Mouse (Mus musculus) layer of hippocampus, adult 2 months (tissue): ENCODE measurements around the gene Krtap13-1. TPM values are rescaled to one million over a fixed set of nuclear protein-coding genes. Genes with fewer than 3 reads are reported as not detected.
"Not testable (repeated sequence)": the region's sequence is repeated elsewhere in the genome, so short reads cannot be mapped to it uniquely, and the experiment has no call there.

Experiments used
- DNase-seq, 2 experiments: peaks; one replicate each; pipeline ENCODE4 v3.0.0; 2022; ENCODE audit warnings: low spot score in 2 of 2
- H3K27ac ChIP-seq: fragments of 200-600 bp; 2 replicates; pipeline ENCODE4 v1.8.1; 2022
- H3K4me3 ChIP-seq: fragments of 200-600 bp; 2 replicates; pipeline ENCODE4 v1.8.1; 2022; ENCODE audit warnings: mild to moderate bottlenecking
- CTCF ChIP-seq: fragments of 200-600 bp; conservative IDR thresholded peaks from 2 replicates; pipeline ENCODE4 v1.8.1; 2022; ENCODE audit warnings: antibody characterized with exemption, mild to moderate bottlenecking, moderate library complexity
- long read RNA-seq, 2 experiments: library from polyadenylated mRNA; stranded (forward); transcript quantifications; one replicate each; pipeline ENCODE4 v2.0.0; 2021; ENCODE audit warnings: borderline mapping rate in 2 of 2
- total RNA-seq, 2 experiments: library from RNA; stranded (reverse); gene quantifications; 2 replicates each; pipeline ENCODE4 v1.2.3; 2021

Krtap13-1 gene
- not detected for total RNA-seq
- long read RNA-seq, experiment 1 = 0 reads
- long read RNA-seq, experiment 2 = 0 reads

- H3K4me3 ChIP-seq = no peak within 1 kb of the TSS
- no peak within 1 kb of the TSS for H3K27ac ChIP-seq
- TF ChIP-seq CTCF = no peak
- peak in 1 of 2 experiments; percentile 9 for DNase-seq
Measured at GRCm38 (mm10) chr16:88728812-88729275, at the start of gene Krtap13-1. Gene Krtap13-1, plus strand, starts transcription at chr16:88728862.

GRCm38 (mm10) chr16:88679099-88679498 is 49.6 kb upstream of the Krtap13-1 start:
- DNase-seq = no peak
- no peak for TF ChIP-seq CTCF
- Histone ChIP-seq H3K27ac (no peak overlapping the region), H3K4me3 (no peak overlapping the region)

DNA sequence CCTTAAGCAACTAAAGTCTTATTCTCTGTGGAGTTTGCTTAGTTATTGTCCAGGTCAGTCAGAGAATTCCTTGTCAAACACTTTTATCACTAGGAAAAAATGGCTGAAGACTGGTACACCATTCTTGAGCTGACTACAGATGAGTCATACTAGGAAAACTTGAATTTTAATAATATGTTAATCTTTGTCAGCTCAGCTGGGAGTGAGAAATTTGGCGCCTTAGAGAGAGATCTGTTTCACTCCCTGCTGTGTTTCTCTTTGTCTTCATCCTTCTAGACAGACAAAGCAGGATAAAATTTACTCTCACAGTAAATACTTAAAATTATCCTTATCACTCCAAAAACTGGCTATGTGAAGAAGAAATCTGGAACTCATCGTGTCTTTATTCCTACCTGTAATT is 47.4 kb upstream of the Krtap13-1 start:
- DNase-seq = peak in 1 of 2 experiments; percentile 1
- H3K4me3 ChIP-seq = no peak overlapping the region
- no peak overlapping the region for H3K27ac ChIP-seq
- no peak for TF ChIP-seq CTCF

DNA sequence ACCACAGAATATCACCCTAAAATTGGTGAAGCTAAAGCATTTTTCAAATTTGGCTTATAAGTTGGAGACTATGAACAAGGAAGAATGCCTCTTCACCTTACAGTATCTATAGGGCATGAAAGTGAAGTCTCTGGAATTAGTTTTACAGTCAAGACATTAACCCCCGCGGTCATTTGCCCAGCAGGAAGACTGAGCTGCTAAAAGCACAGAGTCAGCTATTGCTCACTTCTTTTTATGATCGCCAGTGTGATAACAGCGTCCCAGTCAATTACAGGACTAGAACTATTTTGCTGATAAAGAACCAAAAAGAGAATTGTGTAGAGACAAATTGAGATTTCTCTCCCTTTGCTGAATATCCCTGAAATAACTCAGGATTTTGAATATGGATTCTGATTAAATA is 32.4 kb upstream of the Krtap13-1 start:
- Histone ChIP-seq H3K4me3 (no peak overlapping the region), H3K27ac (no peak overlapping the region)
- no peak for DNase-seq
- TF ChIP-seq CTCF = no peak

GRCm38 (mm10) chr16:88701072-88701864 is 27.4 kb upstream of the Krtap13-1 start:
- no peak for DNase-seq
- no peak for TF ChIP-seq CTCF
- Histone ChIP-seq H3K27ac (no peak overlapping the region), H3K4me3 (no peak overlapping the region)

DNA sequence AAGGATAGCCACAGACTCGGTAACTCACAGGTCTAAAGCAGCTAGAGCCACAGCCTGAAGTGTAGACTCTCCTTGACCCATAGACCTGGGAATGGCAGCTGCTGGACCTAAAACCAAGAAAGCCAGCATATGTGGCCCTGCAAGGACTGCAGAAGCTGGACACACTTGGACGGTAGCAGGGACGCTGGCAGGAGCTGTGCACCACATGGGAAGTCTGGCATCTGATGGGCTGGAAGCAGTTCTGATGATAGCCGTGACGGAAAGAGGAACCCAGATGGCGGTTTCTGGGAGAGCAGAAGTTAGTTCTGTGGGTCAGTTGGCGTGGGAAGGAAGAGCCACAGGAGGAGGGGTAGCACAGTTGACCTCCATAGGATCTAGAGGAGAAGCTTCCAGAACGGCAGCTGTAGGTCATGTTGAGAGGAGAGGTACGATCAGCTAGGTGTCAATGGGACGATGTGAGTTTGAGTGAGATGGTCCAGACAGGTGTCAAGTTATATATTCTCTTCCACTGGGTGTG is 21.1 kb upstream of the Krtap13-1 start, which contains the start of gene 2310061N02Rik:
2310061N02Rik (minus strand) TSS at position 467 of the 517 bp plus-strand sequence.
- H3K27ac ChIP-seq = no peak within 1 kb of the TSS
- H3K4me3 ChIP-seq = no peak within 1 kb of the TSS
- no peak for TF ChIP-seq CTCF
- DNase-seq = no peak

DNA sequence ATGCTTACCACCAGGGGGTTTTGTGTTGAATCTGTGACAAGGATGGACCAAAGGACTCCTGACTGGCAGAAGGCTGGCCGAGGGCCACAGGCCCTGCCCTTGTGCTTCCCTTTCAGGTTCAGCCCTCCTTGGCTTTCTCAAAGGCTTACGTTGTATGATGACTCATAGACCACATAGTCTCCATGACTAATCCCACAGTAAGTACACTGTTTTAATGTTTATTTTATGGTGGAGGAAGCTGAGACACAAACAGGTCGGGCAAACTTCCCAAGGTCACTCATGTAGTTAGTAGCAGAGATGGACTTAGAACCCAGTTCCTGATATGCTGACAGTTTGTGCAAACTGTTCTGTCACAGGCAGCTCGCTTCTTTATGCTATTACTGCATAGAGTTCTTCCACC is 17.9 kb upstream of the Krtap13-1 start:
- no peak overlapping the region for H3K27ac ChIP-seq
- no peak for DNase-seq
- TF ChIP-seq CTCF = 0 out of 2 replicates have a peak, but pooled peaks have one; percentile 15
- no peak overlapping the region for H3K4me3 ChIP-seq

GRCm38 (mm10) chr16:88711245-88711644 is 17.4 kb upstream of the Krtap13-1 start:
- TF ChIP-seq CTCF = 0 out of 2 replicates have a peak, but pooled peaks have one; percentile 10
- Histone ChIP-seq H3K4me3 (no peak overlapping the region), H3K27ac (no peak overlapping the region)
- DNase-seq = no peak

- H3K27ac ChIP-seq = no peak overlapping the region
- no peak overlapping the region for H3K4me3 ChIP-seq
- no peak for DNase-seq
- no peak for TF ChIP-seq CTCF
Measured at GRCm38 (mm10) chr16:88716549-88716948, 12.1 kb upstream of the Krtap13-1 start.

DNA sequence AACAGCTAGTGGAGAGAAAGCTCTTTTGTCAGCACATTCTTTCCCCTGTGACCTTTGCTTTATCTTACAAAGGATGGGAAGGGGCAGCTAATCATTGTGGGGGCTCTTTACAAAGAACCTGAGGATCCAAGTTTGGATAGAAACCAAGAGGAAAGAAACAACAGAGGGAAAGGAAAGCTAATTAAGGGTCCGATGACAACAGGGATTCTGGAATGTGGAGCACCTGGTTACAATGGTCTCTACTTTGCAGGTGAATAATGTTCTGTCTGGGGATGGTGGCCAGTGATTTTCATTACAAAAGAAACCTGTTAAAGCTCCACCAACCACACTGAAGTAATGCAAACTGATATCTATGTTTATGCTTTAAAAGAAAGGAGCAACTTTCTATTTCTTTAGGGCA is 8.6 kb upstream of the Krtap13-1 start:
- no peak overlapping the region for H3K4me3 ChIP-seq
- DNase-seq = no peak
- H3K27ac ChIP-seq = no peak overlapping the region
- TF ChIP-seq CTCF = no peak

GRCm38 (mm10) chr16:88735391-88735790 is 6.7 kb downstream of the Krtap13-1 start:
- TF ChIP-seq CTCF = no peak
- H3K4me3 ChIP-seq = no peak overlapping the region
- no peak overlapping the region for H3K27ac ChIP-seq
- DNase-seq = no peak

DNA sequence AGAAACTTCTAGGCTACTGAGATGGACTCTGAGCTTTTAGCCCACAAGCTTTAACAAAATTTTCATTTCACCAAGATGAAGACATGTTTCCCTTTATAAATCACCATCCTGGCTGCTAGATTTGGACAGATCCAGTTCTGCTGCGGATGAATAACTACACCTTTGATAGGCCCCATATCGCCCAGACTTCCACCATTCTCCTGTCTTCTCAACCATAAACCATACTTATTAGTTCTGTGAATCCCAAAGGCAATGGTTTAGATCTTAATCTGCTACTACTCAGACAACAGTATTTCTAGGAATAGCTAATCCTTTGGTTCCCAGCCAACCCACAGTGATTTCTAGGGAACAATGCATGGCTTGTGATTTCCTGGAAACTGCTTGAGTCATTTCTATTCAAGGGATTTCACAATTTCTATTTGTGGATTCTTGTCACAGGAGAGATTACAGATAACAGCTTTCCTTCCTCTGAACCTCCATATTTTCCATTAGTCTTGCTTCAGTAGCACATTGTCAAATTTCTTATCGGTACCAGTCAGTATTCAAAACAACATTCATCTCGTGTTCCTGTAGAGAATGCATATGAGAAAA is 16.2 kb downstream of the Krtap13-1 start:
- Histone ChIP-seq H3K27ac (no peak overlapping the region), H3K4me3 (no peak overlapping the region)
- TF ChIP-seq CTCF = no peak
- DNase-seq = no peak

DNA sequence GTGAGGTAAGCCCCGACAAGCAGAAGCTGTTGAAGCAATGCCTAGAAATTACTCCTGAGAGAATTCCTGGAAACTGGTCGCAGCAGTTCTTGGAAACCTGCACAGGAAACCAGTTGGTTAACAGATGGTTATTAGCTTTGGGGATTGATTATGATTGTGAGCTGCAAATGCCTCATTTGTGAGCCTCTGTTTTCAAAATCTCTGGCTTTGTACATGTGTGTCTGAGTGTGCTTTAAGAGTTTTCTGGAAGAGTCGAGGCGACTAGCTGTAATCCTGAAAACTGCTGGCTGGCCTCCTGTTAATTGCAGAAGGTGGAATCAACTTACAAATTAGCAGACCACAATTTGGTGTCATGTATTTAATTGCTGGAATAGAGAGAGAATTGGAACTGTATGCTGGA is 19.3 kb downstream of the Krtap13-1 start:
- Histone ChIP-seq H3K27ac (no peak overlapping the region), H3K4me3 (no peak overlapping the region)
- TF ChIP-seq CTCF = no peak
- peak; percentile 8 to 24 for DNase-seq

GRCm38 (mm10) chr16:88751535-88751934 is 22.9 kb downstream of the Krtap13-1 start, which contains the start of gene Krtap13:
Gene Krtap13, minus strand, starts transcription at chr16:88751635.
- not testable (repeated sequence) for DNase-seq, H3K27ac ChIP-seq, H3K4me3 ChIP-seq

- H3K27ac ChIP-seq, DNase-seq, H3K4me3 ChIP-seq: not testable (repeated sequence)
Measured at GRCm38 (mm10) chr16:88758547-88758946, 29.9 kb downstream of the Krtap13-1 start, which contains the start of gene 2310034C09Rik. Gene 2310034C09Rik, plus strand, starts transcription at chr16:88758847.
